Mouse (Mus musculus) cerebellum, adult 2 months (tissue): ENCODE measurements around the gene Fam129a.

Source experiments
- CTCF ChIP-seq: fragments of 200-500 bp; IDR thresholded peaks from 2 replicates; pipeline ENCODE4 v1.5.1; 2011; ENCODE audit warnings: low read depth, mild to moderate bottlenecking, control low read depth, low read length, moderate library complexity, borderline replicate concordance; ENCODE audit not compliant: insufficient read depth
- POLR2A ChIP-seq: fragments of 200-500 bp; IDR thresholded peaks from 2 replicates; pipeline ENCODE4 v1.6.1; 2011; ENCODE audit warnings: low read length, control low read depth, borderline replicate concordance; ENCODE audit not compliant: insufficient read depth

GRCm38 (mm10) chr1:151659636-151660035 is 88.7 kb downstream of the Fam129a start:
- TF ChIP-seq CTCF (no peak), POLR2A (no peak)
